Mouse (Mus musculus): ENCODE measurements around the gene Arhgef12. TPM values are rescaled to one million over a fixed set of nuclear protein-coding genes. Genes with fewer than 3 reads are reported as not detected.
A peak's percentile ranks its signal among the peaks of the same experiment; 100 is the strongest.
"Not testable (repeated sequence)": the region's sequence is repeated elsewhere in the genome, so short reads cannot be mapped to it uniquely, and the experiment has no call there.

Arhgef12 gene
- polyA plus RNA-seq, 1 experiment from 2014 or later = 11.2 TPM

- Histone ChIP-seq H3K27me3 (ENCODE audit: insufficient read depth, low read length) (no peaks in the 10 kb centered on the region), H3K27ac (0 out of 2 replicates have a peak overlapping the region, but pooled peaks have one; percentile 13), H3K9me3 (replicated peaks; ENCODE audit: low read length) (no peaks in the 10 kb centered on the region), H3K4me2 (ENCODE audit: low read length) (no peak overlapping the region), H3K4me3 (replicated peaks; ENCODE audit: low read depth, low read length) (no peak overlapping the region), H3K9ac (ENCODE audit: low read depth, low read length) (no peak overlapping the region), H3K36me3 (ENCODE audit: insufficient read depth, low read length) (no peaks in the 10 kb centered on the region), H3K4me1 (replicated peaks; ENCODE audit: insufficient read depth, low read length) (no peaks in the 10 kb centered on the region)
- 62% methylated on average over 10 of the region's 10 CpGs for WGBS
- DNase-seq (ENCODE audit: low spot score) (peak; percentile 43), ATAC-seq (replicated peaks; ENCODE audit: low FRiP score, low read depth) (no peak)
- no peak for TF ChIP-seq CTCF (IDR thresholded peaks at IDR 0.05; ENCODE audit: low read depth)
Observed at GRCm38 (mm10) chr9:43127101-43127787, 20.2 kb upstream of the Arhgef12 start.

DNA sequence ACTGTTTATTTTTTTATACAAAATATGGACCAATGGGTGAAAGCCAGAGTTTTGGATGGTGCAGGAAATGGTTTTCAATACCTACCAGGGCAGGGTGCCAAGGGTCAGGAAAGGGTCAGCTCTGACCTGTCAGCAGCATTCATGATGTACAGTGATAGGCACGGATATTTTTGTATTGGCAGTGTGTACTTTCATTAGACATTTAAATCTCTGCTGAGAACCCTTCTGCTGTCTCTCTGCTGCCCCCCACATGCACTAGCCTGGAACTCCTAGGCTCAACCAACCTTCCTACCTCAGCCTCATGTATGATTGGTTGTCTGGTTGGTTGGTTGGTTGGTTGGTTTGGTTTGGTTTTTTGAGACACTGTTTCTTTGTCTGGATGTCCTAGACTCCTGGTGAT, 15.3 kb upstream of the Arhgef12 start:
- H3K4me1 ChIP-seq (replicated peaks; ENCODE audit: insufficient read depth, low read length) = no peaks in the 10 kb centered on the region
- no peak overlapping the region for H3K27ac ChIP-seq
- no peak overlapping the region for H3K4me2 ChIP-seq (ENCODE audit: low read length)
- H3K36me3 ChIP-seq (ENCODE audit: insufficient read depth, low read length) = no peaks in the 10 kb centered on the region
- H3K9me3 ChIP-seq (replicated peaks; ENCODE audit: low read length) = no peaks in the 10 kb centered on the region
- H3K9ac ChIP-seq (ENCODE audit: low read depth, low read length) = no peak overlapping the region
- H3K4me3 ChIP-seq (replicated peaks; ENCODE audit: low read depth, low read length) = no peak overlapping the region
- no peak for DNase-seq (ENCODE audit: low spot score)
- peak; percentile 45 for TF ChIP-seq CTCF (IDR thresholded peaks at IDR 0.05; ENCODE audit: low read depth)
- ATAC-seq (replicated peaks; ENCODE audit: low FRiP score, low read depth) = no peak
- H3K27me3 ChIP-seq (ENCODE audit: insufficient read depth, low read length) = no peaks in the 10 kb centered on the region
- WGBS = 43% methylated on average over 1 of the region's 1 CpGs

- H3K9ac ChIP-seq (ENCODE audit: low read depth, low read length); H3K4me3 ChIP-seq (replicated peaks; ENCODE audit: low read depth, low read length); H3K4me2 ChIP-seq (ENCODE audit: low read length); H3K27ac ChIP-seq; H3K4me1 ChIP-seq (replicated peaks; ENCODE audit: insufficient read depth, low read length); ATAC-seq (replicated peaks; ENCODE audit: low FRiP score, low read depth); H3K9me3 ChIP-seq (replicated peaks; ENCODE audit: low read length); H3K36me3 ChIP-seq (ENCODE audit: insufficient read depth, low read length); H3K27me3 ChIP-seq (ENCODE audit: insufficient read depth, low read length); DNase-seq (ENCODE audit: low spot score): not testable (repeated sequence)
- 84% methylated on average over 2 of the region's 2 CpGs for WGBS
Observed at GRCm38 (mm10) chr9:43121948-43122347, 14.9 kb upstream of the Arhgef12 start.

DNA sequence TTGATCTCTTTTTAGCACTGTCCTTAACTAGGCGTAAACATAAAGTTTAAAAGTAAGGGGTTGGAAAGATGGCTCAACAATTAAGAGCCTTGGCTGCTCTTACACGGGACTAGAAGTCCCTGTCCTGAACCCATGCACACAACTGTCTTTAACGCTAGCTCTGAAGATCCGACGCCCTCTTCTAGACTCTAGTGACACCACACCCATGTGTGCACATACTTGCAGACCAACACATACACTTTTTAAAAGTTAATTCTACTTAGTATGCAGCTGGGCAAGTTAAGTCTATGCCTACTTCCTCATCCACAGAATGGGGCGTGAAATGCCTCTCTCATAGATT, 9.9 kb upstream of the Arhgef12 start:
- Histone ChIP-seq H3K27me3 (ENCODE audit: insufficient read depth, low read length) (no peaks in the 10 kb centered on the region), H3K4me3 (replicated peaks; ENCODE audit: low read depth, low read length) (no peak overlapping the region), H3K36me3 (ENCODE audit: insufficient read depth, low read length) (no peaks in the 10 kb centered on the region), H3K9ac (ENCODE audit: low read depth, low read length) (no peak overlapping the region), H3K4me1 (replicated peaks; ENCODE audit: insufficient read depth, low read length) (peaks cover 3% of the 10 kb centered on the region; the same call in 1 of the 2 replicates), H3K9me3 (replicated peaks; ENCODE audit: low read length) (no peaks in the 10 kb centered on the region), H3K4me2 (ENCODE audit: low read length) (peak overlapping the region; percentile 85; the same call in 1 of the 2 replicates), H3K27ac (no peak overlapping the region)
- DNase-seq (ENCODE audit: low spot score) (no peak), ATAC-seq (replicated peaks; ENCODE audit: low FRiP score, low read depth) (no peak)
- TF ChIP-seq CTCF (IDR thresholded peaks at IDR 0.05; ENCODE audit: low read depth) = no peak
- WGBS = 84% methylated on average over 6 of the region's 6 CpGs

GRCm38 (mm10) chr9:43116134-43116996, 9.3 kb upstream of the Arhgef12 start, which contains the start of gene Tmem136:
Tmem136 (minus strand) TSS chr9:43116570.
- DNase-seq (ENCODE audit: low spot score) = peak; percentile 83
- no peak; the same call in 1 of the 2 replicates for TF ChIP-seq CTCF (IDR thresholded peaks at IDR 0.05; ENCODE audit: low read depth)

DNA sequence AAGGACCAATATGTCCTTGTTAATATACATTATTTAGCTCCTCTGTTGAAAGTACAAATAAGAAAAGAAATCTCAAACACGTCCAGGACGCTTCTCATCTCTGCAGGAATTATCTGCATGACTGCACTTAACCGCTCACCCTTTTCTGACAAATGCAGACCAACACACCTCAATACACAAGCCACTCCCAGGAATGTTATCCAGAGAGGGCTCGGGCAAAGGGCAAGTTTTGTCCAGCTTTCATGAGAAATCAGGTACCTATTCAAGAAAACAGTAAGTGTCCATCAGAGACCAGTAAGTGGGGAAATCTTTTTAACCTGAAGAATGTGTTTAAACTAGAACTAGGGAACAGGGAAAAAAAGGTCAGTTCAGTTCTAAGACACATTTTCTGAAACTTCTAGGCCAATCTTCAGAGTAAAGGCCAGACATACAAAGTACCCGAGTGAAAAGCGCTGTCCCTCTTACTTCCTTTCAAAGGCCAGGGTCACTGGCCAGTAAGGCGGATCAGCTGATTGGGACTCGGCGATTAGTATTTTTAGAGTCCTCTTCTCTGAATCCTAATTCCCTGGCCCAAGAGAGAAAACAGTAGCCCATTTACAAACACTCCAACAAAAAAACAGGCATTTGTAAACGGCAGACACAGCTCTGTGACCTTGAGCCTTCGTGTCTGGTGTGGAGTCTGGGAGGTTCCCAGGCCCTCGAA, 8.5 kb upstream of the Arhgef12 start:
- no peak for TF ChIP-seq CTCF (IDR thresholded peaks at IDR 0.05; ENCODE audit: low read depth)
- Histone ChIP-seq H3K4me1 (replicated peaks; ENCODE audit: insufficient read depth, low read length) (peaks cover 3% of the 10 kb centered on the region; the same call in 1 of the 2 replicates), H3K36me3 (ENCODE audit: insufficient read depth, low read length) (no peaks in the 10 kb centered on the region), H3K9ac (ENCODE audit: low read depth, low read length) (peak overlapping the region; percentile 73), H3K4me2 (ENCODE audit: low read length) (peak overlapping the region; percentile 85), H3K4me3 (replicated peaks; ENCODE audit: low read depth, low read length) (peak overlapping the region; percentile 66), H3K27ac (peak overlapping the region; percentile 71), H3K9me3 (replicated peaks; ENCODE audit: low read length) (no peaks in the 10 kb centered on the region), H3K27me3 (ENCODE audit: insufficient read depth, low read length) (no peaks in the 10 kb centered on the region)
- no peak for ATAC-seq (replicated peaks; ENCODE audit: low FRiP score, low read depth)
- peak; percentile 25 for DNase-seq (ENCODE audit: low spot score)
- WGBS = 22% methylated on average over 12 of the region's 12 CpGs

More at GRCm38 (mm10) chr9:43116134-43116996, 9.3 kb upstream of the Arhgef12 start, which contains the start of gene Tmem136:
- peak within 1 kb of the TSS; percentile 73 for H3K9ac ChIP-seq (ENCODE audit: low read depth, low read length)
- WGBS = 4% methylated on average over 55 of the region's 55 CpGs
- H3K4me3 ChIP-seq (replicated peaks; ENCODE audit: low read depth, low read length) = peak within 1 kb of the TSS; percentile 66
- peak; percentile 66; the same call in 1 of the 2 replicates for ATAC-seq (replicated peaks; ENCODE audit: low FRiP score, low read depth)
- peak within 1 kb of the TSS; percentile 71 for H3K27ac ChIP-seq
- no peaks in the 10 kb centered on the region for H3K27me3 ChIP-seq (ENCODE audit: insufficient read depth, low read length)
- H3K9me3 ChIP-seq (replicated peaks; ENCODE audit: low read length) = no peaks in the 10 kb centered on the region
- H3K4me1 ChIP-seq (replicated peaks; ENCODE audit: insufficient read depth, low read length) = peaks cover 3% of the 10 kb centered on the region; the same call in 1 of the 2 replicates
- peak within 1 kb of the TSS; percentile 85 for H3K4me2 ChIP-seq (ENCODE audit: low read length)
- H3K36me3 ChIP-seq (ENCODE audit: insufficient read depth, low read length) = no peaks in the 10 kb centered on the region
